Comparison of ENCODE assay signal across 8 mouse cellular contexts in the genomic region with DNA sequence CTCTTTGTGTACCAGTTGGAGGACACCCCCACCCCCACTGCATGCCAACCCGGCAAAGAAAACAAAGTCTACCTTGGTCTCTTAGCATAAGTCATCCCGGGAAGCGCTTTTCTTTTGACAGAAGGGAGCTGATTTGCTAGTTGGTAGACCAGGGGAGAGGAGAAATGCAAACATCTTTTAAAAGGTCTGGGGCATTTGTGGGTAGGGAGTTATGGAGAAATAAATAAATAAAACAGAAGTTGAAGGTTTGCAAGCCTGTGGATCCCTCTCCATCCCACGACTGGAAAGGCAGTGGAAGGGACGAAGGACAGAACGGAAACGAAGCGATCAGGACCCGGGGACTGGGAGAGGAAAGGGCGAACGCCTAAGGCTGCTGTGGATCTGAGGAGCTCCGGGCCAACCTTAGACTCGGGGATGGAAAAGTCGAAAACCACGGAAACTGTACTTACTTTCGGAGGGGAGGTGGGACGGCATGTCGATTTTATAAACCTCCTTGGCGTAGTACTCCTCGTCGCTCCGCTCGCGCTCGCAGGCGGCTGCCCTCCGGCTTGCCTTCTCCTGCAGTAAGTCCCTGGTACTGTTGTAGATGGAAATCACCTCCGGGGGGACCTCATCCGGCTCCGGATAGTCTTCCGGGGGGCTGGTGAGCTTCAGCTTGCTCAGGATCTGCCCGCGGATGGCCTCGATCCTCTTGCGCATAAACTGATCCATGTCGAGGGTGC. TPM values are rescaled to one million over a fixed set of nuclear protein-coding genes. Genes with fewer than 3 reads are reported as not detected.
DNase-seq lines count a peak whose midpoint lies in the region; ATAC-seq and TF ChIP-seq lines count a peak whose summit lies in the region.

No protein-coding gene starts in this region.

- peak overlapping the region; percentile 97 for H3K4me2 ChIP-seq in intestine, postnatal 0 days (replicated peaks; ENCODE audit: low read depth)

- TF ChIP-seq CTCF in thymus, adult 2 months (IDR thresholded peaks at IDR 0.05; ENCODE audit: borderline replicate concordance, control insufficient read depth, extremely low read depth, insufficient read depth, low read length, poor library complexity) = no peak
- TF ChIP-seq CTCF in intestine, postnatal 0 days (IDR thresholded peaks at IDR 0.05; ENCODE audit: low read depth) = no peak

- no peaks in the 10 kb centered on the region for H3K36me3 ChIP-seq in thymus, adult 2 months (ENCODE audit: control insufficient read depth, insufficient read depth, low read length)
- H3K36me3 ChIP-seq in intestine, postnatal 0 days (ENCODE audit: control insufficient read depth, insufficient read depth) = no peaks in the 10 kb centered on the region
- H3K36me3 ChIP-seq in splenic B cell, adult 2 months (ENCODE audit: control insufficient read depth, insufficient read depth, low read length, poor library complexity, severe bottlenecking) = no peaks in the 10 kb centered on the region

- no peak for ATAC-seq in intestine, postnatal 0 days

- H3K27me3 ChIP-seq in thymus, adult 2 months (ENCODE audit: control insufficient read depth, insufficient read depth, low read length) = peaks cover 3% of the 10 kb centered on the region
- peaks cover 12% of the 10 kb centered on the region; the same call in 1 of the 2 replicates for H3K27me3 ChIP-seq in intestine, postnatal 0 days (replicated peaks; ENCODE audit: control insufficient read depth, insufficient read depth, low read length)
- H3K27me3 ChIP-seq in splenic B cell, adult 2 months (ENCODE audit: control insufficient read depth, insufficient read depth, low read length, poor library complexity, severe bottlenecking) = no peaks in the 10 kb centered on the region

- WGBS in thymus, adult 2 months = 3% methylated on average over 36 of the region's 36 CpGs
- under 1% methylated on average over 36 of the region's 36 CpGs for WGBS in intestine, postnatal 0 days

- DNase-seq in adrenal gland, adult (ENCODE audit: inconsistent age in 2 of 2, low spot score in 1 of 2) = peak; percentile 32 to 76
- no peak for DNase-seq in adrenal gland, postnatal 4 days (ENCODE audit: low spot score in 2 of 2)
- no peak for DNase-seq in thymus, adult 2 months
- DNase-seq in thymus, adult 18-20 months = no peak
- peak; percentile 36 for DNase-seq in gastrocnemius, postnatal 14 days
- DNase-seq in lung, postnatal 14 days = peak; percentile 34
- peak; percentile 16 for DNase-seq in splenic B cell, adult 2 months (ENCODE audit: low read depth, low spot score)

- TF ChIP-seq POLR2A in thymus, adult 2 months (IDR thresholded peaks at IDR 0.05; ENCODE audit: control insufficient read depth, extremely low read depth, insufficient read depth, low read length, poor library complexity) = no peak

- H3K27ac ChIP-seq in thymus, adult 2 months (ENCODE audit: control insufficient read depth, insufficient read depth, low read length) = no peak overlapping the region
- H3K27ac ChIP-seq in intestine, postnatal 0 days (ENCODE audit: low read depth, low read length) = no peak overlapping the region

- H3K9ac ChIP-seq in intestine, postnatal 0 days (ENCODE audit: low read depth, low read length) = peak overlapping the region; percentile 51

- intact Hi-C loops in gastrocnemius, postnatal 14 days (cut with DNase I; ENCODE audit: low total_unique reads) = loop anchor here (10.0 kb wide), 1 partner anchor 149 kb away; no protein-coding TSS in a partner anchor

- H3K4me3 ChIP-seq in thymus, adult 2 months (ENCODE audit: control insufficient read depth, insufficient read depth, low read length) = peak overlapping the region; percentile 30
- peak overlapping the region; percentile 62 for H3K4me3 ChIP-seq in intestine, postnatal 0 days (ENCODE audit: low read depth, low read length)

- H3K9me3 ChIP-seq in intestine, postnatal 0 days (ENCODE audit: control insufficient read depth) = no peaks in the 10 kb centered on the region

- H3K4me1 ChIP-seq in thymus, adult 2 months (replicated peaks; ENCODE audit: control insufficient read depth, insufficient read depth, low read length) = peaks cover 4% of the 10 kb centered on the region; the same call in 1 of the 2 replicates
- H3K4me1 ChIP-seq in intestine, postnatal 0 days (replicated peaks; ENCODE audit: control insufficient read depth, insufficient read depth, low read length) = no peaks in the 10 kb centered on the region

RNA-seq across cellular contexts. Expression of gene Tgfb2, which starts 1.6 kb away (rescaled TPM):
- total RNA-seq in adrenal gland, postnatal 4 days (2021) = 1 to 10 TPM; 7.3 to 7.9 TPM
- polyA plus RNA-seq in thymus, adult 2 months (2012; rRNA removed) = 0.78 and 0.89 TPM in 2 replicates
- total RNA-seq in gastrocnemius, postnatal 14 days (2021) = 10 to 100 TPM; 15.7 to 23.8 TPM
- 7.1 and 7.7 TPM in 2 replicates for polyA plus RNA-seq in intestine, postnatal 0 days (2015; fragmentation: Nextera tagmentation; extraction: Ambion mirVana)

RNA-seq across cellular contexts. Expression of gene Rrp15, which starts 45.0 kb away (rescaled TPM):
- total RNA-seq in adrenal gland, postnatal 4 days (2021) = 10 to 100 TPM; 33.0 to 34.6 TPM
- polyA plus RNA-seq in thymus, adult 2 months (2012; rRNA removed) = 3.2 and 3.3 TPM in 2 replicates
- total RNA-seq in gastrocnemius, postnatal 14 days (2021) = 10 to 100 TPM; 10.9 to 14.4 TPM
- polyA plus RNA-seq in intestine, postnatal 0 days (2015; fragmentation: Nextera tagmentation; extraction: Ambion mirVana) = 21.9 and 23.0 TPM in 2 replicates

Comparison
In these comparisons a context has a peak if more than half of its experiments do, and no peak if none do; other contexts are left out.
1. DNase-seq: peak in adrenal gland, adult (2 of 2), gastrocnemius, postnatal 14 days (single experiment), lung, postnatal 14 days (single experiment) and splenic B cell, adult 2 months (single experiment); none in adrenal gland, postnatal 4 days (0 of 2), thymus, adult 2 months (single experiment) and thymus, adult 18-20 months (0 of 2).